Mouse (Mus musculus): ENCODE measurements around the gene Itpk1. TPM values are rescaled to one million over a fixed set of nuclear protein-coding genes. Genes with fewer than 3 reads are reported as not detected.

Gene Itpk1
- total and polyA plus RNA-seq, 3 experiments, result 7.9 to 11.6 (median 9.5) TPM

DNA sequence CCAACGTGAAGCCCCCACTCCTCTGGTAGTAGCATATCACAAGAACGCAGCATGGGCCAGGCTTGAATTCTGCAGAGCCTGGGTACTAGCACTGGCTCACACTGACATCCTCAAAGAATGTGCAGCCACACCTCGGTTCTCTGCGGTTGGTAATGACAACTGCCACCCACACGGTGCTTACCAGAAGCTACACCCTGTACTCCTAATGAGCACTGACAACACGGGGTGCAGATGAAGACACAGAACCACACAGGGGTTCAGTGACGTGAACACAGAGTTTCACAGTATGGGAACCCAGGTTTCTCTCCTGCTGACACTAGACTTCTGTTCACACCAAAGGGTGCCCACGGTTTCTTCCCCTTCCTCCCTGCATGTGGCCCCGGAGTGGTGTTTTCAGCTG lies 76.5 kb downstream of the Itpk1 start:
- intact Hi-C loops (cut with DNase I), result no loop called here
- 76% methylated on average over 9 of the region's 9 CpGs for WGBS
- H3K27ac ChIP-seq, result no peak overlapping the region
- no peaks in the 10 kb centered on the region; the same call in 1 of the 2 replicates for H3K4me1 ChIP-seq (ENCODE audit: control insufficient read depth, insufficient read depth, low read length)
- H3K27me3 ChIP-seq (ENCODE audit: control insufficient read depth, insufficient read depth, low read length), result no peaks in the 10 kb centered on the region
- H3K36me3 ChIP-seq (ENCODE audit: control insufficient read depth, insufficient read depth, low read length), result no peaks in the 10 kb centered on the region
- H3K9ac ChIP-seq (ENCODE audit: low read depth, low read length), result no peak overlapping the region
- H3K79me2 ChIP-seq (replicated peaks; ENCODE audit: control insufficient read depth, insufficient read depth, low read length), result no peaks in the 10 kb centered on the region
- TF ChIP-seq CTCF (IDR thresholded peaks at IDR 0.05), result no peak
- no peak overlapping the region for H3K4me3 ChIP-seq
- no peak for DNase-seq

DNA sequence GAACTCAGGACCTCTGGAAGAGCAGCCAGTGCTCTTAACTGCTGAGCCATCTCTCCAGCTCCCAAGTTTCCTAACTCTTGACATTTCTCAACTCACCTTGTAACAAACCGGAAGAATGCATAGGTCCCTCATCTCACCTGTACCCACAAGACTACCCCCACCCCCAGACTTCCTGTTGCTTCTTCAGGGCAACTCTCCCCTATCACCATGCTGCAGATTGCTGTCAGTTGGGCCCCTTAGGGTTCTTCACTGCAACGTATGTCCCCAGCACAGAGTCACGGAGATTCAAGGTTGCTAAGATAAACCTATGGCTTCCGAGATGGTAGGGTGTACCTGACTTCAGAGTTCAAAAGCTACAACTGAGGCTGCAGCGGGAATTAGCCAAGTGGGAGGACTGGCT lies 77.2 kb downstream of the Itpk1 start:
- Histone ChIP-seq H3K4me3 (no peak overlapping the region), H3K27me3 (ENCODE audit: control insufficient read depth, insufficient read depth, low read length) (no peaks in the 10 kb centered on the region), H3K9ac (ENCODE audit: low read depth, low read length) (no peak overlapping the region), H3K27ac (no peak overlapping the region), H3K79me2 (replicated peaks; ENCODE audit: control insufficient read depth, insufficient read depth, low read length) (no peaks in the 10 kb centered on the region), H3K36me3 (ENCODE audit: control insufficient read depth, insufficient read depth, low read length) (no peaks in the 10 kb centered on the region), H3K4me1 (ENCODE audit: control insufficient read depth, insufficient read depth, low read length) (no peaks in the 10 kb centered on the region; the same call in 1 of the 2 replicates)
- no peak for TF ChIP-seq POLR2A (IDR thresholded peaks at IDR 0.05; ENCODE audit: insufficient read depth, low read depth, low read length)
- TF ChIP-seq CTCF (IDR thresholded peaks at IDR 0.05), result no peak
- no peak for TF ChIP-seq EP300 (IDR thresholded peaks at IDR 0.05; ENCODE audit: insufficient read depth, low read depth, low read length)
- WGBS, result 92% methylated on average over 5 of the region's 5 CpGs
- no peak for DNase-seq
- intact Hi-C loops (cut with DNase I), result no loop called here

GRCm38 (mm10) chr12:102626841-102627240 lies 77.9 kb downstream of the Itpk1 start:
- Histone ChIP-seq H3K4me3 (no peak overlapping the region), H3K9ac (ENCODE audit: low read depth, low read length) (no peak overlapping the region), H3K27ac (no peak overlapping the region), H3K4me1 (ENCODE audit: control insufficient read depth, insufficient read depth, low read length) (no peaks in the 10 kb centered on the region), H3K79me2 (replicated peaks; ENCODE audit: control insufficient read depth, insufficient read depth, low read length) (no peaks in the 10 kb centered on the region), H3K27me3 (ENCODE audit: control insufficient read depth, insufficient read depth, low read length) (no peaks in the 10 kb centered on the region), H3K36me3 (ENCODE audit: control insufficient read depth, insufficient read depth, low read length) (no peaks in the 10 kb centered on the region)
- WGBS, result 71% methylated on average over 7 of the region's 7 CpGs
- no peak for TF ChIP-seq POLR2A (IDR thresholded peaks at IDR 0.05; ENCODE audit: insufficient read depth, low read depth, low read length)
- no peak for TF ChIP-seq CTCF (IDR thresholded peaks at IDR 0.05)
- no peak for TF ChIP-seq EP300 (IDR thresholded peaks at IDR 0.05; ENCODE audit: insufficient read depth, low read depth, low read length)
- intact Hi-C loops (cut with DNase I), result no loop called here
- no peak for DNase-seq

DNA sequence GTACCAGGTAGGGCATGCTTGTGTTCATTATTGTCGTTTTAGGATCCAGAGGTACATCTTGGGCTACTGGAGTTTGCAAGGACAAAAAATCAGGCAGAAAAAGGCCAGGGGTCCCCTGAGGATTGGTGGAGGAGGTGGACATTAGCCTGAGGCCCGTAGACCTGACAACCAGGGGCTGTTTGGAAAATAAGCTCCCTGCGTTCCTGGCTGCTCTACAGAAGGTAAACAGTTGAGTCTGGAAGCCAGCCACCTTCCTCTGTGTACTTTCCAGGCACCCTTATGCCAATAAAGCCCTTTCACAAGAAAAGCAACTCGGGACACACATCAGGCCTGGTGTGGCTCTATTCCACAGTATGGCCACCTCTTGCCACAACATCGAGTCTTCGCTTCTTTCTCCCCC lies 79.0 kb downstream of the Itpk1 start:
- peak in 1 of 2 experiments; percentile 30 for DNase-seq
- intact Hi-C loops (cut with DNase I), result no loop called here
- TF ChIP-seq CTCF (IDR thresholded peaks at IDR 0.05) (no peak), EP300 (IDR thresholded peaks at IDR 0.05; ENCODE audit: insufficient read depth, low read depth, low read length) (no peak), POLR2A (IDR thresholded peaks at IDR 0.05; ENCODE audit: insufficient read depth, low read depth, low read length) (no peak)
- H3K9ac ChIP-seq (ENCODE audit: low read depth, low read length), result no peak overlapping the region
- H3K27me3 ChIP-seq (ENCODE audit: control insufficient read depth, insufficient read depth, low read length), result no peaks in the 10 kb centered on the region
- H3K4me1 ChIP-seq (ENCODE audit: control insufficient read depth, insufficient read depth, low read length), result no peaks in the 10 kb centered on the region
- no peaks in the 10 kb centered on the region for H3K36me3 ChIP-seq (ENCODE audit: control insufficient read depth, insufficient read depth, low read length)
- no peak overlapping the region for H3K27ac ChIP-seq
- 70% methylated on average over 6 of the region's 6 CpGs for WGBS
- no peak overlapping the region for H3K4me3 ChIP-seq
- H3K79me2 ChIP-seq (replicated peaks; ENCODE audit: control insufficient read depth, insufficient read depth, low read length), result no peaks in the 10 kb centered on the region

DNA sequence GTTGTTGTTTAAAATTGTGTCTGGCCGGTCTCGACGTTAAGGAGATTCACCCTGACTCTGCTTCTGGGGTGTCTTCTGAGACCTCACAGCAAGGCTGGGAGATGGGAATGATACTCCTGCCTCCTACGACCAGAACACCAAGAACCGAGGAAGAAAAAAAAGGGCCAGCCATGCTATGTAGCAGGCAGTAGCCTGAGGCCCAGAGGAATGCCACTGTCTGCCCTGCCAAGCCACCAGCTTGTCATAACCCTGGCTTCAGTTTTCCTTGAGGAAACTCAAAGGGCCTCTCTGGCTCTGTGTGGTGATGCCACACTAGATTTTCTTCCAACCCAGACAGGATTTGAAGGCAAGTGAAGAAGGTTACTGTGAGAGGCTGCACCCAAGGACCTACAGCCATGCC lies 79.6 kb downstream of the Itpk1 start:
- intact Hi-C loops (cut with DNase I), result no loop called here
- no peaks in the 10 kb centered on the region for H3K27me3 ChIP-seq (ENCODE audit: control insufficient read depth, insufficient read depth, low read length)
- H3K36me3 ChIP-seq (ENCODE audit: control insufficient read depth, insufficient read depth, low read length), result no peaks in the 10 kb centered on the region
- DNase-seq, result no peak
- no peak overlapping the region for H3K4me3 ChIP-seq
- no peak overlapping the region for H3K27ac ChIP-seq
- H3K79me2 ChIP-seq (replicated peaks; ENCODE audit: control insufficient read depth, insufficient read depth, low read length), result no peaks in the 10 kb centered on the region
- no peak overlapping the region for H3K9ac ChIP-seq (ENCODE audit: low read depth, low read length)
- TF ChIP-seq POLR2A (IDR thresholded peaks at IDR 0.05; ENCODE audit: insufficient read depth, low read depth, low read length) (no peak), EP300 (IDR thresholded peaks at IDR 0.05; ENCODE audit: insufficient read depth, low read depth, low read length) (no peak), CTCF (IDR thresholded peaks at IDR 0.05) (no peak)
- no peaks in the 10 kb centered on the region for H3K4me1 ChIP-seq (ENCODE audit: control insufficient read depth, insufficient read depth, low read length)
- 83% methylated on average over 5 of the region's 5 CpGs for WGBS

- Histone ChIP-seq H3K36me3 (ENCODE audit: control insufficient read depth, insufficient read depth, low read length) (no peaks in the 10 kb centered on the region), H3K27ac (no peak overlapping the region), H3K4me1 (ENCODE audit: control insufficient read depth, insufficient read depth, low read length) (no peaks in the 10 kb centered on the region), H3K4me3 (no peak overlapping the region), H3K27me3 (ENCODE audit: control insufficient read depth, insufficient read depth, low read length) (no peaks in the 10 kb centered on the region), H3K79me2 (replicated peaks; ENCODE audit: control insufficient read depth, insufficient read depth, low read length) (no peaks in the 10 kb centered on the region), H3K9ac (ENCODE audit: low read depth, low read length) (no peak overlapping the region)
- WGBS, result 80% methylated on average over 9 of the region's 9 CpGs
- DNase-seq, result peak in 1 of 2 experiments; percentile 47
- TF ChIP-seq EP300 (IDR thresholded peaks at IDR 0.05; ENCODE audit: insufficient read depth, low read depth, low read length) (no peak), CTCF (IDR thresholded peaks at IDR 0.05) (no peak), POLR2A (IDR thresholded peaks at IDR 0.05; ENCODE audit: insufficient read depth, low read depth, low read length) (no peak)
- intact Hi-C loops (cut with DNase I), result no loop called here
Measured at GRCm38 (mm10) chr12:102623827-102624226, 80.9 kb downstream of the Itpk1 start.
